Mouse (Mus musculus): ENCODE measurements around the gene Aipl1.

The Aipl1 gene

DNA sequence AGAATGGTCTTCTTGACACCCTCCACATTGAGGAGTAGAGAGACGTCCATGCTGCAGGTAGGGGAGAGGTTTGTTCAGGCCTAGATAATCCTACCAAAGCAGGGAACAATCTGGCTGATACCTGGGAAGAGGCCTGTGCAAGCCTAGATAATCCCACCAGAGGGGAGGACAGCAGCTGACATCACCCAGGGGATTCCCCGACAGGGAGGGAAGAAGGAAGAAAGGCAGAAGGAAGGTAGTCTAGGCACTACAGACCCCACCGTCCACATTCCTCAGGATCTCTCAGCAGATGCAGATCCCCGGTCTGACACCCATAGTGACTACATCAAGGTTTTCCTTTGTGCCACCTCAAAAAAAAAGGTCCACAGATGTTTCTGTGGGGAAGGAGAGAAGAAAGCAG lies at the start of gene Aipl1:
Aipl1 (minus strand) TSS at position 101 of the 400 bp plus-strand sequence.
- no peak for DNase-seq (ENCODE audit: low spot score in 2 of 2)

DNA sequence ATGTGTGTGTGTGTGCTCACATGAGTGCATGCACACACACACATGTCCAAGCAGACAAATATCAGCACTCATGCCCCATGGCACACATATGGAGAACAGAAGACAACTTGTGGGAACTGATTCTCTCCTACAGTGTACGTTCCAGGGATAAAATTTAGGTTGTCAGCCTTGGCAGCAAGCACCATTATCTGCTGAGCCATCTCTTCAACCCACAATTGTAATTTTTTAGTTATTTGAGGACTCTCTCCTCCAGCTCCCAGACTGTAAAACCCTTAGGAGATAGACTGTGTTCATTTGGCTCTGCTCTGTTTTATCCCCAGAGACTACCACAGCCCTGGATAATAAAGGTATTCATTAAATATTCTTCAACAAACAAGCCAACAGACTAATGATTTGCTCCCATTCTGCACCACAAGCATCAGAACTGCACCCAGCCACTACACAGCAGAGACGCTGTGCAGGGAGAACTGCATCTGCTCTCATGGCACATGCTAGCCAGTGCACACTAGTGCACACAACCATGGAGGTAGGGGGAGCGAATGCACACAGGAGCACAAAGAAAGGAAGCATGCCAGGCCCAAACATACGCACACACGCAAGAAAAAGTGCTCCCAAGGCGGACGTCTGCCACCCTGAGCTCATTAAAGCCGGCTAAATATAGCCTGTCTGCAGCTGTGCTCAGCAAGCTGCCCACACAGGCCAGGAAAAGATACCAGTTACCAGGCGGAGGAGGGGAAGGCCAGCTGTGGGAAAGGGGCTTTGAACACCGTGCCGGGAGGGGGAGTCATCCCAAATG lies 49.1 kb upstream of the Aipl1 start:
- peak; percentile 59 to 74 for DNase-seq (ENCODE audit: low spot score in 2 of 2)

DNA sequence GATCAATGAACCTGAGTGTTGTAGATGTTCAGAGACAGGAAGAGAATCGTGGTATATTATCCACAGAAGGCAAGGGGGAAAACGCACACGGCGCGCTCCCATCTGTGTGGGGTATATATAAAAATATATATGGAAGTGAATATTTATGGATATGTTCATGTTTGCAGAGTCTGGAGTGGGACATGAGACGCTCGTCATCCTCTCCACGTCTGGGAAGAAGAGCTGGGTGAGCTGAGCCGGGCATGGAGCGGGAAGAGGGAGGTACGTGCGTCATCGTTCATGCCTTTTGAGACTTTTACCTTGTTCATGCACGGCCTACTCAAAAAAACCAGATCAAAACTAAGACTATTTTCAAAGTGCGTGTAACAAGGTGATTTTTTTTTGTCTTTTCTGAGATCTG lies 47.0 kb upstream of the Aipl1 start:
- DNase-seq (ENCODE audit: low spot score in 2 of 2), result no peak

DNA sequence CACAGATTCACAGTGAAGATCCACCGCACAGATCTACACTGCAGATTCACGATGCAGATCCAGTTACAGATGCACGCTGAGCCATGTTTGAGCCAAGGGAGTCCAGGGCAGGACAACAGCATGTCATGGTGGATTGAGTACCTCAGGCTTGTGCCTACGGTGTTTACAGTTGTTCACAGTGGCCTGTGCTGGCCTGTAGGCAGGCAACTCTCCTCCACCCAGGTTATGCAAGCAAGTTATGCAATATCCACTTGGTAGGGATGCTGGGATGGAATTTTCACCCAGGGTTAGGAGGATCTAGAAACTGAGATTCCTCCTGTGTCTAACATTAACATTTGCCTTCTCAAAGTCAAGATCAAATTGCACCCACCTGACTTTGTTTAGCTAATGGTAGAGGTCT lies 45.3 kb upstream of the Aipl1 start:
- DNase-seq (ENCODE audit: low spot score in 2 of 2), result no peak

DNA sequence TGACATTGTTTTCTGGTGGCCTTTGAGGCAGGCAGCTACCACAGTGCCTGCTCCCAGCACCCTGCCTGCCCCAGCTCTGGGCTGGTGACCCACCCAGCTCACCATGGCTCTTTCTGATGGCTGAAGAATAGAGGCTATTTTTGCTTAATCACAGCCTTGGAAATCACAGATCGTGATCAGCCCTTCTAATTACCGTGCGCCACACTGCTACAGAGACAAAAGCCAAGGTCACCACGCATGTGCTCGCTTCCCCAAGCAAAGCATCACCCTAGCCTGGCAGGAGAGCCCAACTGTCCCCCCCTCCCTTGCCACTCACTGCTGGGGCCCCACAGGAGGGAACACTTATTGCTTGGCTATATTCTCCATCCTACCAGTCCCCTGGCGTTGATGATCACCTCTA lies 43.2 kb upstream of the Aipl1 start:
- DNase-seq (ENCODE audit: low spot score in 2 of 2), result no peak

DNA sequence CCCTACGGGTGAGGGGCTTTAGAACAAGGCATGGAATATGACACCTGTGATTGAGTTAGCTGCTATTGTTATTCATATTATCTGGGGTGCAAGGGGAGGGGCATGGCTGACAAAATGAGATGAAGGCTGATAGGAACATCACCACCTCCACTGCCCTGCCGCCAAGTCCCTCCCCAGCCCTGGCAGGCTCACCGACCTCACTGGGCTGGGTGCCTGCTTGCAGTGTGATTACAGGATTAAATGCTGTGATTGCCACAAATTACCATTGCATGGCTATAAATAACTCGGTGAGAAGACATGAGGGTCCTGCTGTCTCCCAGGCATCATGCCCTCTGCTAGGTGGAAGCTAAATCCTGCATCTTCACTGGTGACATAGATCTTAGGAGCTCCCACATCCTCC lies 41.3 kb upstream of the Aipl1 start:
- no peak for DNase-seq (ENCODE audit: low spot score in 2 of 2)

DNA sequence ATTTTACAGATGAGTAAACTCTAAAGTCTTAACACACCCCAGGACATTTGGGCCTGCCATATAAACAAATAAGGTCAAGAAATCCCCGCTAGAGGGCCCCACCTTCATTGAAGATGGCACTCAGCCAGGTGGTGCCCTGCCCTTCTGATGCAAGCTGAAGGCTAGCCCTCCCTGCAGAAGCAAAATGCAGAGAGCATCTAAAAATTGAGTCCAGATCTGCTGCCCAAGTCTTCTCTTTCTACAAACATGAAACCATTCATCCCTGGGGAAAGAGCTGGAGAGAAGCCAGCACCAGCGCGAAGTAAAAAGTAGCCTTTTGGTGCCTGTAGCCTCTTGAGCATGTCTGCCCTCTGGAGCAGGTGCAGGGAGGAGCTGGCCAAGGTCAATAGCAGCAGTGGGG lies 40.7 kb upstream of the Aipl1 start:
- DNase-seq (ENCODE audit: low spot score in 2 of 2), result no peak

DNA sequence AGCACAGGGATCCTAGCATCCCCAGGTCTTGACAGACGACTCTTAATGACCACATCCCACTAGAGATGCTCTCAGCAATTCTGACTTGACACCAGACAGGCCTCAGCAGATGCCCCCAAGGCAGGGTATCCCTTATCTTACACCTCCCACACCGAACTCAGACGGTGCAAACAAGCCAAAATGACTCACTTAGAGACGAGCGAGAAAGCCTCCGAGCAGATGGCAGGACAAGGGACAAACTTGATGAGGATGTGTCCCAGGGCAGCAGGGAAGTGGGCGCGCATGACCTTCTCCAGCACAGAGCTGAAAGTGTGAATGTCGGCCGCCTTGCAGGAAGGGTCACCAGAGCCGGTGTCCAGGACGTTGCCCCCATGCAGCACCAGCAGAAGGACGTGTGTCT lies 36.9 kb upstream of the Aipl1 start:
- no peak for DNase-seq (ENCODE audit: low spot score in 2 of 2)

DNA sequence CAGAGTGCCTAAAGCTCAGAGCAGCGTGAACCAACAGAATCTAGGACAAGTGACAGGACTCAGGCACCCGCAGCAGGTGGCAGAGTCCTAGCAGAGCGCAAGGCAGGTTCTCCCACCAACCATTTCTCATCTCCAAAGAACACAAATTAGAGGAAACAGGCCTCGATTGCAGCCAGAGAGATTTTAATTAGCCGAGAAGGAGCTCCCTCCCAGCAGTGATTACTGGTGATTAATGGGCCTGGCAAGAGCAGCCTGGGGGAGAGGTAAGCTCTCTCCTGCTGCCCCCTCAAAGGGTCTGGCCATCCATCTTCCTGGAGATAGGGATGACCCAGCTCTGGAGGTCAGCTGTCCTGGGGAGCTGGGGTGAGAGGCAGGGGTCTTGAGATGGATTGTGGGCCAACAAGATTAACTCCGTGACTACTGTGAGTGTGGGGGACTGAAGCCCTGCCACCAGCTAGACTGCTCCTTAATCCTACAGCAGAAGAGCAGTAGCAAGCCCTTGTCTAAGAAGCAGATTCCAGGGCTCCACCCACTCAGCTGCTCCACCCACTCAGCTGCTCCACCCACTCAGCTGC lies 35.1 kb upstream of the Aipl1 start:
- no peak for DNase-seq (ENCODE audit: low spot score in 2 of 2)

DNA sequence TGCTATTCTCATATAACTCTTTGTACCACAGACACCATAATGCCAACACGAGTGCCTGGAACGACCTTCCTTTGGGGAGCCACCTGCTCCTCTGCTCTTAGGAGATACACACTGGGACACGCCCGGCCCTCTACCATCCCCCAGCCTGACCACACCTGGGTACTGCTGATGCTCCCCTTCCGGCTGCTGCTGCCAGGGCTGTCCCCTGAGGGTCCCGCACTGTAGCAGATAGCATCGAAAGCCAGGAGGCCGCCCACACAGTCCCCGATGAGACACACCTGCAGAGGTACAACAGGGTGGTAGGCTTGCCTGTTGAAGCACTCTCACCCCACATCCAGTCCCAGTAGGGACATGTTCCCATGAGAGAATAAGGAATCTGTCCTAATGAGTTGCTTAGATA lies 33.4 kb upstream of the Aipl1 start:
- no peak for DNase-seq (ENCODE audit: low spot score in 2 of 2)

DNA sequence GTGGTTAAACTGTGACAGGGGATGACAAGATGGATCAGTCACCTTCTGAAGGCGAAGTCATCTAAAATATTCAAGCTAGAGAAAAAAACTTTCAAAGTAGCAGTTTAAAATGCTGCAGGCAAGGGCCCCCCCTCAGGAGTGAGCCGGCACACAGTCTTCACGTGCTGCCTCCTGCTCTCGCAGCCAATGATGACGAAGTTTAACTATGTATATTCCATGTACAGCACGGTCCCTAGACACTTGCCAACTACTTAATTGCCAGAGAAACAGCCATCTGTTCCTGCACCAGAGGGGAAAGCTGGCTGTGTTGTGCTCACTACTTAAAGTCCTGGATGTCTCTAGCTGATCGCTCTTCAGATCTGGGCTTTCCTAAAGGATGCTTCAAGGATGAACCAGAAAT lies 30.7 kb upstream of the Aipl1 start:
- DNase-seq (ENCODE audit: low spot score in 2 of 2), result no peak

DNA sequence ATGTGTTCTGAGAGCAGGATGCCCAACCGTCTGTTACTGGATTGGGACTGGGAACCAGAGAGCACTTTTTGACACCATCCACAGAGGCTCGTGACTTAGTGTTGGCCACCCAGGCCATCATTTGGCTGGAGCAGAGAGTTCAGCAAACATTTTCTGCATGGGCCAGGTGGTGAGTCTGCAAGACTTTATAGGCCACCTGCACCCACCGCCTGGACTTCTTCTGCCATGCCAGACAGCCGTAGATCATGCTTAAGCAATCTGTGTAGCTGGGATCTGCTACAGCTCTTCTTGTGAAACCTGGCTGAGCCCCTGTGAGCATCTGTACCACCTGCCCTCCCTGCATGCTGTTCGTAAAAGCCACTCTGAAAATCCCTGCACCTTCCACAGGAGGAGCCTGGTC lies 30.0 kb upstream of the Aipl1 start:
- DNase-seq (ENCODE audit: low spot score in 2 of 2), result no peak

DNA sequence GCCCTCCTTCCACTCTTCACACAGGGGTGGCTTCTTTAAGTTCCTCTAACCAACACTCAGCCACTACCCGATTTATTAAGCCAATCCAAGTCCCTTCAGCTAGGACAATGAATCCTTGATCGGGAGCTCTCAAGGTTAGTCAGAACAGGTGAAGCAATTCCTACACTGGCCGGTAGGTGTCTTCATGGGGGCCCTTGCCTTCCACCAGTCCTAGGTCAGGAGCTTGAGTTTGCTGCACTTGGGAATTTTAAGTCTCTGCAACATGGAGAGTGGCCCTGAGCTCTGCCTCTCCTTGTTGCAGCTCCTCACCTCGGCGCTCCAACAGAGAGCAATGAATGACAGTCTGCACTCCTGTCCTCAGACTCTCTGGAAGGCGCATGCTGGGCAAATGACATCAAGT lies 29.0 kb upstream of the Aipl1 start:
- no peak for DNase-seq (ENCODE audit: low spot score in 2 of 2)

DNA sequence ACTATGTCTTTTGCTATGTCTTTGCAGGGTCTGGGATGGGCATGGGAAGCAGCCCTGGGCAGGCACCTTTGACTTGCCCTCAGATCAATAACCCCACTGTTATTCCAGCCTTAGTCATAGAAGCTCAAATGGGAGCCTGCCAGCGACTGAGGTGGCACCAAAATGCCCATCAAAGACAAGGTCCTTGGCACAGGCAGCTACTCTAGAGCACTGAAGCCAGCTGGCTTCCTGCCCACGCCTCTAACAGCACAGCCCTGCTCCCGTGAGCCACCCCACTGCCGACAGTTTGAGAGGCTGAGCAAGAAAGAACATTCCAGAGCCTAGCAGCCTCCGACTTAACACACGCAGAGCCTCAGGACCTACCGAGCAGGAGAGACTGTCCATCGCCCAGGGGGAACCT lies 27.8 kb upstream of the Aipl1 start:
- no peak for DNase-seq (ENCODE audit: low spot score in 2 of 2)

DNA sequence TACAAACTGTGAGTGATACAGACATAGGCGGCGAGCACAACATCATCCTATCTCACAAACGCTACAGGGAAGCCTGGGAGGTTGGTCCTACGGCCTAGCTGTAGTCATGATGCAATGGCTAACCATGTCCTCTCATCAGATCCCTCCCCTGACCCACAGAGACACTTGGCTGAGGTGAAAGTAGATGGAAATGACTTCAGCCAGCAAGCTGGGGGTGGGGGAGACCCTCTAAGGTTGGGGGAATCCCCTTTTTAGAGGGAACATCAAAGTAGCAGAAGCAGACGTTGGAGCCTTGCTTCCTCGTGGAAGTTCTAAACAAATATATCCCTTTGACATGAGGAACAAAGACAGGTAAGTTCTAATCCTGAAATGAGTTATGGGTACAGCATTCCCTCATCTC lies 27.1 kb upstream of the Aipl1 start:
- no peak for DNase-seq (ENCODE audit: low spot score in 2 of 2)

DNA sequence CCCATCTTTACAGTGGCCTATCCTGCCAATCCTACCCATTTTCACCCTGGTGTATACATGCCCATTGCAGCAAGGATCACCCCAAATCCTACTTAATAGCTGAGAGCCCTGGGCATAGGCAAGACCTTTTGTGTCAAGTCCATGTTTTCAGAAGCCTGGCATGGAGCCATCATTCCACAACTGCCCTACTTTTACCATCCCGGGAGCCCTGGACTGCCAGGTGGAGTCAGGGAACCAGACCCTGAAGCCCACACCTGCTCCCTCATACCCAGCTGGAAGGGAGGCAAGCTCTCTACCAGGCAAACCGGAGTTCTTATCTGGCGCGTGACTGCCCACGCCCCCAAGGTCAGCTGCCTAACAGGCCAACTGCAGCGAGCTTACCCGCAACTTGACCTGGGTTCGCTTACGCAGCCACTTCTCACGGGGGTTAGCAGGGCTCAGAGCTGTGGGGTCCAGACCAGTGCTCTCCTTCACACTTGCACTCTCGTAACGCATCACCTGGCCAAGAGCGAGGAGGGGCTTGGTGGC lies 23.8 kb upstream of the Aipl1 start:
- DNase-seq (ENCODE audit: low spot score in 2 of 2), result no peak

DNA sequence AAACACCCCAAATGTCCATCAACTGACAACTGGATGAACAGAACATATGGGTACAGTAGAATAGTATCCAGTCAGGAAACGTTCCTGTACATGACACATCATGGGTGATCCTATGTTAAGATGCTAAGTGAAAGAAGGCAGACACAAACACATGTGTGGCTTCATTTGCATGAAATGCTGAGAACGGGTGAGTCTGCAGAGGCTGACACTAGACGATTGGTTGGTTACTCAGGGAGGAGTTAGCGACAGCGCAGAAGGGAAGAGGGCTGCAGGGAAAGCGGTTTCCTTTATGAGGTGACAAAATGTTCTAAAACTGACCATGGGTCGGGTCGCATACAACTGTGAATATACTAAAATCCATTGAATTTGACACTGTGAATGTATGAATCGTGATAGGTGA lies 23.1 kb upstream of the Aipl1 start:
- DNase-seq (ENCODE audit: low spot score in 2 of 2), result no peak

DNA sequence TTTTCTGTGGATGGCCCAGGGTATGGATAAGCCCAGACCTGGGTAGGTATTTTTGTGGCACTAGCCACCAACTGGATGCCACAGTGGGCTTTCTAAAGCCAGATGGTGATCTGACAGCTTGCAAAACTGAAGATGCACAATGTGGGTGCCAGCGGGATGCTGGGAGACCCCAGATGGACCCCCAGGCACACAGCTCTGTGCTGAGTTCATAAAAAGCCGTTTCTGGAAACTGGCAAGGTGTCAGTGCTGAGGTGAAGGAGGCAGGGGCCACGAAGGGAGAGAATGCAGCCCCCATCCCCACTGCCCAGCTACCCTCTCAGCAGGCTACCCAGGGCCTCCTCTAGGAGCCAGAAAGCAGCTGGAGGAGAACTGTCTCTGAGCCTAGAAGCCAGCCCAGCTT lies 19.9 kb upstream of the Aipl1 start:
- no peak for DNase-seq (ENCODE audit: low spot score in 2 of 2)

DNA sequence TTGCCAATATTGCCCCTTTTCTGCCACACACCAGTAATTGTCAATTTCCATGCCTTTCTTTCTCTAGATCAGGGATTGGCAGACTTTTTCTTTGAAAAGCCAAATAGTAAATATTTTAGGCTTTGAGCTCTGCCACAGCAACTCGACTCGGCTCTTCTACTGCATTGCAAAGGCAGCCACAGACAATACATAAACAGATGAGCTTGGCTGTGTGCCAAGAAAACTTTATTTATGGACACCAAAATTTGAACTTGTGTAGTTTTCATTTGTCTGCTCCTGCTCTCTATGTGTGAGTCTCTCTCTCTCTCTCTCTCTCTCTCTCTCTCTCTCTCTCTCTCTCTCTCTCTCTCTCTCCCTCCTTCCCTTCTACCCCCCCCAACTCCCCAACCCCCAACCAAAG lies 17.9 kb upstream of the Aipl1 start:
- no peak for DNase-seq (ENCODE audit: low spot score in 2 of 2)

DNA sequence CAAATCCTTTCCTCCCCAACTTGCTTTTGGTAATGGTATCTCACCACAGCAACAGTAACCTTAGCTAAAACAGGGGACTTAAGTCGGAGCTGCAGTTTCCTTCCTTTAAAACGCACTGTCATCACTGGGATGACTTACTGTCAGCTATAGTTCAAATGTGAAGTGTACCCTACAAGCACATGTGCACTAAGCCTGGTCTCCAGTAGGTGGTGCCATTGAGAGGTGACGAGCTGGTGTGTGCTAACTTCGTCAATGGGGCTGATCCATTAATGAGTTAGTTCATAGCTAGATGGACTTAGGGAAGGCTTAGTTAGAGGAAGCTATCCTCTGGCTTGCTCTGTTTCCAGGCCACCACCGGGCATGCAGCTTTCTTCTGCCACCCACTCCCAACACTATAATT lies 15.3 kb upstream of the Aipl1 start:
- peak in 1 of 2 experiments; percentile 66 for DNase-seq (ENCODE audit: low spot score in 2 of 2)

DNA sequence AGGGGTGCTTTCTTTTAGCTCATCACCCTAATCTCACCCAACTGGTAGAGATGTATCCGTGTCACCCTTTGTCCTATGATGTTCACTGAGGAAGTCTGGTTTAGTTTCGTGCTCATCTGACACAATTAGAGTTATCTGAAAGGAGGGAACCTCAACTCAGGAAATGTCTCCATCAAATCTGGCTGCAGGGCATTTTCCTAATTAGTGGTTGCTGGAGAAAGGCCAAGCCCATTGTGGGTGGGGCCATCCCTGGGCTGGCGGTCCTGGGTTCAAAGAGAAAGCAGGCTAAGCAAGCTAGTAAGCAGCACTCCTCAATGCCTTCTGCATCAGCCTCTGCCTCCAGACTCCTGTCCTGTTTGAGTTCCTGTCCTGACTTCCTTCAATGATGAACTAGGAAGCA lies 14.9 kb upstream of the Aipl1 start:
- no peak for DNase-seq (ENCODE audit: low spot score in 2 of 2)

DNA sequence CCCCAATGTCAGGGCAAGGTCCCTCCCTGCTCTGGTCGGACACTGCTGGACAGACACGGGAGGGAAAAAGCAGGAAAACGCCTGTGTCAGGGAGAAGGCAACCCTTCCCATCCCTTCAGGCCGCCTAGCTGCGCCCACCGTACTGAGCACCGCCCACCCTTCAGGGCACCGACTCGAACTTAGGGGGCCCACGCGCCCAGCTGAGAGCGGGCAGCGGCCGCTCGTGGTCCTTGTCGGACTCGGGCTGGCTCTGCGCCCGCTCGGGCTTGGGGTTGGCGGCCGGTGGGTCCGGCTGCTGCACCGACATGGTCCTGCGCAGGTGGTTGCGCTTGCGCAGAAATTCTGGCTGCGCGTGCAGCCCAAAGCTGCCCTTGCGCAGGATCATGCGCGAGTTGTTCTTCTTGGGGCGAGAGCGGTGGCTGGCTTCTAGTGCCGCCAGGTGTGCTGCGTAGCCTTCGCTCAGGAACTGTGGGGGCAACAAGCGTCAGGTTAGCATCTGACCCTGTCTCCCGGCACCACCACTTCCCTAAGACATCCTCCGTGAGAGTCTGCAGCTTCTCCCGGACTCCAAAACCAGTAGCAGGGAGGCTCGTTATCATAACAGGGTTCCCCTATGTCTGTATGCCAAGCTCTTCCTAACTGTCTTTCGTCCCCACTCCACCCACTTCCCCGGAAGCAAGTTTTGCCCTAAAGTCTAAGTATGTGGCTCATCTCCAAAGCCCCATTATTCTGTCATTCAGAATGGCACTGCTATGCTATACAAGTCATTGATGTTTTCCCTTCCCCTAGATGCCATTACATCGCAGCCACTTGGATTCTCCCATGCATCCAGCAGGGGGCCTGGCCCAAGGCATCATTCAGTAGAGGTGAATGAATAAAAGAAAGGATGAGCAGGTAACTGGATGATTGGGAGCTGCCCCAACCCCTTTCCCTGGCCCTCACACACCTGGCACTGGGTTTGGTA lies 13.9 kb upstream of the Aipl1 start:
- peak in 1 of 2 experiments; percentile 62 for DNase-seq (ENCODE audit: low spot score in 2 of 2)
